Mouse (Mus musculus) stomach, embryonic 15.5 days (tissue): ENCODE measurements around the gene Sec1. TPM values are rescaled to one million over a fixed set of nuclear protein-coding genes. Genes with fewer than 3 reads are reported as not detected.
"Not testable (repeated sequence)": the region's sequence is repeated elsewhere in the genome, so short reads cannot be mapped to it uniquely, and the experiment has no call there.

Source experiments
- ATAC-seq: fragments of 200-750 bp; cut with Nextera tagmentation; 2 replicates; pipeline ENCODE4 v1.8.0; 2017; ENCODE audit warnings: low read depth, moderate number of reproducible peaks, moderate TSS enrichment; ENCODE audit not compliant: insufficient read depth, low FRiP score
- H3K27ac ChIP-seq: fragments of 300-500 bp; sonication (generic); 2 replicates; pipeline ENCODE4 v1.5.1; 2015; ENCODE audit warnings: mild to moderate bottlenecking, inconsistent platforms
- H3K27me3 ChIP-seq: fragments of 300-500 bp; sonication (generic); replicated peaks from 2 replicates; pipeline ENCODE4 v1.6.1; 2015; ENCODE audit warnings: inconsistent platforms
- H3K36me3 ChIP-seq: fragments of 300-500 bp; sonication (generic); 2 replicates; pipeline ENCODE4 v1.6.1; 2015; ENCODE audit warnings: inconsistent platforms
- H3K4me1 ChIP-seq: fragments of 300-500 bp; sonication (generic); 2 replicates; pipeline ENCODE4 v1.6.1; 2015; ENCODE audit warnings: inconsistent platforms
- H3K4me2 ChIP-seq: fragments of 300-500 bp; sonication (generic); 2 replicates; pipeline ENCODE4 v1.6.1; 2015; ENCODE audit warnings: mild to moderate bottlenecking, inconsistent platforms
- H3K4me3 ChIP-seq: fragments of 300-500 bp; sonication (generic); replicated peaks from 2 replicates; pipeline ENCODE4 v1.5.1; 2015; ENCODE audit warnings: inconsistent platforms
- H3K9ac ChIP-seq: fragments of 300-500 bp; sonication (generic); 2 replicates; pipeline ENCODE4 v1.6.1; 2015; ENCODE audit warnings: inconsistent platforms
- H3K9me3 ChIP-seq: fragments of 300-500 bp; sonication (generic); 2 replicates; pipeline ENCODE4 v1.6.1; 2016; ENCODE audit warnings: inconsistent platforms
- WGBS: fragments of 180-500 bp; shearing (Covaris S2); methylation state at CpG from one replicate; pipeline ENCODE4 v1.1.7; 2015; 5-methylcytosine and 5-hydroxymethylcytosine counted together
- polyA plus RNA-seq: library from polyadenylated mRNA; unstranded; fragments of >200 nt; fragmentation: Nextera tagmentation; extraction: Ambion mirVana; gene quantifications from 2 replicates; pipeline ENCODE4 v1.2.1, GENCODE M21; 2015

Gene Sec1
- polyA plus RNA-seq, 1 experiment from 2014 or later = 3.6 TPM

DNA sequence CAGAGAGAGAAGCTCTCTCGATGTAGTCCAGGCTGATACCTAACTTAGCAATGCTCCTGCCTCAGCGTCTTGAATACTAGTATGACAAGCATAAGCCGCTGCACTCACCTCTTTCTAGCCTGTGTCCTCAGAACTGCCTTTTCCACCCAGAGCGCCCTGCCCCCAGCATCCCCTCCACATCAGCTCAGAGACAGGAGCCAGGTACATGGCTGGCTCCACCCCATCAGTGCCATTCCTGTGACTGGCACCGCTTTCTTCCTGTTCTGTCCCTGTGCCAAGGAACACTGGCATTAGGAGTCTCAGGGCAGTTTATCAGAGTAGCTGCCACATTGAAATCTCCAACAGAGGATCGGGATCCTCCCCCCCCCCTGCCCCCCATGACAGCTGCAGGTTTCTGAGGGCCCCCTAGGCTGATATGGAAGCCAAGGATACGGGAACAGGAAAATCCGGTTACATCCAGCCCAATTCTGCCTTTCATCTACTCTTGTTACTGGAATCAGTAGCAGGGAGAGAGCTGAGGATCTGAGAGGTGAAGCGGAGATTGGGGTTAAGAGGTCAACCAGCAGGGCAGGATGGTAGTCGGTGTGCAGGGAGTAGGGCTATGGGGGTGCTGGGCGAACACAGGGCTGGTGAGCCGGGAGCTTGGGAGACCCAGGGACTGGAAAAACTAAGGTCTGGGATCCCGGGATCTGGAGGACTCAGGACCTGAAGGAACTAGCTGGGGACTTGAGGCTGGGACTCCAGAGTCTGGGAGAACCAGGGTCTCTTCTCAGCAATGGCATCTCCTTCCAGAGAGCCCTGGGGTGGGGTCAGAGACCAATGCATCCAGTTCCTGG, 28.7 kb downstream of the Sec1 start:
- Histone ChIP-seq H3K4me3 (peak overlapping the region; percentile 2; the same call in 1 of the 2 replicates), H3K36me3 (no peaks in the 10 kb centered on the region), H3K27ac (peak overlapping the region; percentile 48), H3K27me3 (no peaks in the 10 kb centered on the region), H3K4me1 (peaks cover 12% of the 10 kb centered on the region; the same call in 1 of the 2 replicates), H3K9ac (no peak overlapping the region), H3K4me2 (peak overlapping the region; percentile 23; the same call in 1 of the 2 replicates), H3K9me3 (no peaks in the 10 kb centered on the region)
- WGBS = 49% methylated on average over 13 of the region's 13 CpGs
- ATAC-seq = peak; percentile 36; the same call in 1 of the 2 replicates

- not testable (repeated sequence) for H3K4me1 ChIP-seq, H3K27me3 ChIP-seq, H3K4me2 ChIP-seq, H3K4me3 ChIP-seq, H3K9ac ChIP-seq, H3K9me3 ChIP-seq, H3K36me3 ChIP-seq, ATAC-seq, H3K27ac ChIP-seq
- 91% methylated on average over 6 of the region's 6 CpGs for WGBS
Observed at GRCm38 (mm10) chr7:45661702-45662101, 32.5 kb downstream of the Sec1 start.

- Histone ChIP-seq H3K4me3 (no peak overlapping the region), H3K9ac (no peak overlapping the region), H3K27me3 (no peaks in the 10 kb centered on the region), H3K4me2 (no peak overlapping the region), H3K27ac (no peak overlapping the region), H3K4me1 (peaks cover 10% of the 10 kb centered on the region; the same call in 1 of the 2 replicates), H3K36me3 (no peaks in the 10 kb centered on the region), H3K9me3 (no peaks in the 10 kb centered on the region)
- 75% methylated on average over 11 of the region's 11 CpGs for WGBS
- ATAC-seq = no peak
Observed at GRCm38 (mm10) chr7:45660746-45661478, 33.3 kb downstream of the Sec1 start.

GRCm38 (mm10) chr7:45654424-45655047, 39.7 kb downstream of the Sec1 start:
- Histone ChIP-seq H3K4me3 (0 out of 2 replicates have a peak overlapping the region, but pooled peaks have one; percentile 11), H3K27ac (no peak overlapping the region), H3K36me3 (no peaks in the 10 kb centered on the region), H3K27me3 (no peaks in the 10 kb centered on the region), H3K4me1 (no peaks in the 10 kb centered on the region), H3K9me3 (no peaks in the 10 kb centered on the region), H3K4me2 (peak overlapping the region; percentile 47), H3K9ac (no peak overlapping the region)
- ATAC-seq = peak; percentile 63
- 34% methylated on average over 17 of the region's 17 CpGs for WGBS

GRCm38 (mm10) chr7:45650484-45650883, 43.7 kb downstream of the Sec1 start:
- not testable (repeated sequence) for H3K27ac ChIP-seq, ATAC-seq, H3K4me1 ChIP-seq, H3K4me3 ChIP-seq, H3K4me2 ChIP-seq, H3K27me3 ChIP-seq, H3K9me3 ChIP-seq, H3K36me3 ChIP-seq, H3K9ac ChIP-seq
- 94% methylated on average over 20 of the region's 20 CpGs for WGBS

GRCm38 (mm10) chr7:45649351-45649750, 44.9 kb downstream of the Sec1 start:
- 73% methylated on average over 8 of the region's 8 CpGs for WGBS
- Histone ChIP-seq H3K9me3 (no peaks in the 10 kb centered on the region), H3K4me1 (peaks cover under 1% of the 10 kb centered on the region), H3K27ac (no peak overlapping the region), H3K27me3 (no peaks in the 10 kb centered on the region), H3K4me2 (no peak overlapping the region), H3K36me3 (no peaks in the 10 kb centered on the region), H3K9ac (no peak overlapping the region), H3K4me3 (no peak overlapping the region)
- ATAC-seq = no peak

DNA sequence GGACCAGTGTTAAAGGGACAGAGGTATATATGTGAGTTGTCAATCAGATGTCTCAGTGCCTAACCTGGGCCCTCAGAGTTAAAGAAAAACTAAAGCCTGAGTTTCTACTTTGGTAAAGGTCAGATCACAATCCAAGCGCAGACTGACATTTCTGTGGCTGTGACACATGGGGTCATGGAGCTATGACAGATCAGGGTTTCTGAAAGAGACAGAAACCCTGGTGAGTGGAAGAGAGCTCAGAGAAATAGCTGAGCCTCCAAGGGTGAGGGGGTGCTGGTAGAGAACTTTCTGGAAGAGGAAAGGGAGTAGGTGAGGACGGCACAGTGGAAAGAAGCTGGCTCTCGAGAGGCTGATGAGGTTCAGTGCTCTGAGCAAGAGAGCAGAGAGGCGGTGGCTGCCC, 47.5 kb downstream of the Sec1 start:
- Histone ChIP-seq H3K4me2 (no peak overlapping the region), H3K4me1 (peaks cover 19% of the 10 kb centered on the region), H3K4me3 (no peak overlapping the region), H3K9me3 (no peaks in the 10 kb centered on the region), H3K27me3 (no peaks in the 10 kb centered on the region), H3K9ac (no peak overlapping the region), H3K27ac (no peak overlapping the region), H3K36me3 (no peaks in the 10 kb centered on the region)
- 78% methylated on average over 4 of the region's 4 CpGs for WGBS
- no peak for ATAC-seq

- Histone ChIP-seq H3K4me3 (no peak overlapping the region), H3K27ac (no peak overlapping the region), H3K4me1 (peaks cover 30% of the 10 kb centered on the region), H3K27me3 (no peaks in the 10 kb centered on the region), H3K9ac (no peak overlapping the region), H3K4me2 (no peak overlapping the region), H3K36me3 (no peaks in the 10 kb centered on the region), H3K9me3 (no peaks in the 10 kb centered on the region)
- no peak for ATAC-seq
- WGBS = 90% methylated on average over 7 of the region's 7 CpGs
Observed at GRCm38 (mm10) chr7:45645591-45645971, 48.6 kb downstream of the Sec1 start.

- Histone ChIP-seq H3K4me1 (peaks cover 31% of the 10 kb centered on the region), H3K9ac (no peak overlapping the region), H3K4me3 (no peak overlapping the region), H3K9me3 (no peaks in the 10 kb centered on the region), H3K27ac (0 out of 2 replicates have a peak overlapping the region, but pooled peaks have one; percentile 88), H3K27me3 (no peaks in the 10 kb centered on the region), H3K4me2 (peak overlapping the region; percentile 83), H3K36me3 (no peaks in the 10 kb centered on the region)
- 63% methylated on average over 6 of the region's 6 CpGs for WGBS
- no peak for ATAC-seq
Observed at GRCm38 (mm10) chr7:45644872-45645590, 49.2 kb downstream of the Sec1 start.

GRCm38 (mm10) chr7:45644183-45644582, 50.0 kb downstream of the Sec1 start:
- Histone ChIP-seq H3K9me3 (no peaks in the 10 kb centered on the region), H3K4me1 (peaks cover 35% of the 10 kb centered on the region), H3K4me2 (peak overlapping the region; percentile 83), H3K36me3 (no peaks in the 10 kb centered on the region), H3K27ac (peak overlapping the region; percentile 88), H3K9ac (no peak overlapping the region), H3K27me3 (no peaks in the 10 kb centered on the region), H3K4me3 (peak overlapping the region; percentile 47)
- 9% methylated on average over 18 of the region's 18 CpGs for WGBS
- ATAC-seq = peak; percentile 15; the same call in 1 of the 2 replicates

GRCm38 (mm10) chr7:45643441-45644178, 50.6 kb downstream of the Sec1 start:
- H3K4me3 ChIP-seq = peak overlapping the region; percentile 47
- H3K9ac ChIP-seq = peak overlapping the region; percentile 53
- peak overlapping the region; percentile 88 for H3K27ac ChIP-seq
- no peaks in the 10 kb centered on the region for H3K36me3 ChIP-seq
- H3K9me3 ChIP-seq = no peaks in the 10 kb centered on the region
- H3K4me1 ChIP-seq = peaks cover 37% of the 10 kb centered on the region
- peak; percentile 90 for ATAC-seq
- peak overlapping the region; percentile 83 for H3K4me2 ChIP-seq
- 4% methylated on average over 28 of the region's 28 CpGs for WGBS
- no peaks in the 10 kb centered on the region for H3K27me3 ChIP-seq
